Mouse (Mus musculus): Measurements from ENCODE around the gene Acbd6. TPM values are rescaled to one million over a fixed set of nuclear protein-coding genes. Genes with fewer than 3 reads are reported as not detected.

Acbd6 gene
- polyA plus RNA-seq, 1 experiment from 2014 or later = 71.0 TPM

GRCm38 (mm10) chr1:155527027-155527786 is 30.7 kb upstream of the Acbd6 start:
- ATAC-seq (ENCODE audit: low FRiP score) (peak; percentile 31; the same call in 1 of the 2 replicates), DNase-seq (ENCODE audit: low spot score, missing footprints) (peak; percentile 93)
- Histone ChIP-seq H3K9me3 (ENCODE audit: control insufficient read depth, low read length) (no peaks in the 10 kb centered on the region), H3K9ac (ENCODE audit: low read length) (peak overlapping the region; percentile 14; the same call in 1 of the 2 replicates), H3K27ac (ENCODE audit: low read depth, low read length) (no peak overlapping the region), H3K36me3 (ENCODE audit: control insufficient read depth, insufficient read depth, low read length) (no peaks in the 10 kb centered on the region), H3K4me2 (no peak overlapping the region), H3K4me1 (ENCODE audit: control insufficient read depth, insufficient read depth, low read length) (peaks cover 30% of the 10 kb centered on the region), H3K27me3 (ENCODE audit: control insufficient read depth, insufficient read depth, low read length) (0 out of 2 replicates have a peak, but pooled peaks cover 2% of the 10 kb centered on the region), H3K4me3 (ENCODE audit: low read depth, low read length) (no peak overlapping the region)
- 27% methylated on average over 12 of the region's 12 CpGs for WGBS

- peaks cover 30% of the 10 kb centered on the region for H3K4me1 ChIP-seq (ENCODE audit: control insufficient read depth, insufficient read depth, low read length)
- ATAC-seq (ENCODE audit: low FRiP score) = no peak
- 15% methylated on average over 8 of the region's 8 CpGs for WGBS
- no peaks in the 10 kb centered on the region for H3K9me3 ChIP-seq (ENCODE audit: control insufficient read depth, low read length)
- no peak overlapping the region for H3K9ac ChIP-seq (ENCODE audit: low read length)
- no peaks in the 10 kb centered on the region for H3K36me3 ChIP-seq (ENCODE audit: control insufficient read depth, insufficient read depth, low read length)
- no peak overlapping the region for H3K27ac ChIP-seq (ENCODE audit: low read depth, low read length)
- H3K4me2 ChIP-seq = no peak overlapping the region
- DNase-seq (ENCODE audit: low spot score, missing footprints) = peak; percentile 87
- no peak overlapping the region for H3K4me3 ChIP-seq (ENCODE audit: low read depth, low read length)
- 0 out of 2 replicates have a peak, but pooled peaks cover 2% of the 10 kb centered on the region for H3K27me3 ChIP-seq (ENCODE audit: control insufficient read depth, insufficient read depth, low read length)
Measured at GRCm38 (mm10) chr1:155527787-155528158, 30.1 kb upstream of the Acbd6 start.

- DNase-seq (ENCODE audit: low spot score, missing footprints) (no peak), ATAC-seq (ENCODE audit: low FRiP score) (no peak)
- H3K9me3 ChIP-seq (ENCODE audit: control insufficient read depth, low read length) = no peaks in the 10 kb centered on the region
- no peak overlapping the region for H3K4me3 ChIP-seq (ENCODE audit: low read depth, low read length)
- H3K4me2 ChIP-seq = no peak overlapping the region
- no peak overlapping the region for H3K9ac ChIP-seq (ENCODE audit: low read length)
- 0 out of 2 replicates have a peak, but pooled peaks cover 2% of the 10 kb centered on the region for H3K27me3 ChIP-seq (ENCODE audit: control insufficient read depth, insufficient read depth, low read length)
- H3K36me3 ChIP-seq (ENCODE audit: control insufficient read depth, insufficient read depth, low read length) = no peaks in the 10 kb centered on the region
- 35% methylated on average over 11 of the region's 11 CpGs for WGBS
- H3K4me1 ChIP-seq (ENCODE audit: control insufficient read depth, insufficient read depth, low read length) = peaks cover 30% of the 10 kb centered on the region
- no peak overlapping the region for H3K27ac ChIP-seq (ENCODE audit: low read depth, low read length)
Measured at GRCm38 (mm10) chr1:155528405-155529119, 29.4 kb upstream of the Acbd6 start.

- Histone ChIP-seq H3K9ac (ENCODE audit: low read length) (no peak overlapping the region), H3K9me3 (ENCODE audit: control insufficient read depth, low read length) (no peaks in the 10 kb centered on the region), H3K4me1 (ENCODE audit: control insufficient read depth, insufficient read depth, low read length) (peaks cover 30% of the 10 kb centered on the region), H3K4me2 (no peak overlapping the region), H3K27ac (ENCODE audit: low read depth, low read length) (no peak overlapping the region), H3K4me3 (ENCODE audit: low read depth, low read length) (no peak overlapping the region), H3K36me3 (ENCODE audit: control insufficient read depth, insufficient read depth, low read length) (no peaks in the 10 kb centered on the region), H3K27me3 (ENCODE audit: control insufficient read depth, insufficient read depth, low read length) (0 out of 2 replicates have a peak, but pooled peaks cover 2% of the 10 kb centered on the region)
- ATAC-seq (ENCODE audit: low FRiP score) (no peak), DNase-seq (ENCODE audit: low spot score, missing footprints) (peak; percentile 82)
- 81% methylated on average over 19 of the region's 19 CpGs for WGBS
Measured at GRCm38 (mm10) chr1:155529120-155529963, 28.6 kb upstream of the Acbd6 start.

- WGBS = 52% methylated on average over 21 of the region's 21 CpGs
- DNase-seq (ENCODE audit: low spot score, missing footprints) (peak; percentile 90), ATAC-seq (ENCODE audit: low FRiP score) (peak; percentile 43; the same call in 1 of the 2 replicates)
- no peak overlapping the region for H3K4me3 ChIP-seq (ENCODE audit: low read depth, low read length)
- H3K27ac ChIP-seq (ENCODE audit: low read depth, low read length) = peak overlapping the region; percentile 16; the same call in 1 of the 2 replicates
- 0 out of 2 replicates have a peak, but pooled peaks cover 2% of the 10 kb centered on the region for H3K27me3 ChIP-seq (ENCODE audit: control insufficient read depth, insufficient read depth, low read length)
- H3K4me2 ChIP-seq = no peak overlapping the region
- H3K9ac ChIP-seq (ENCODE audit: low read length) = no peak overlapping the region; the same call in 1 of the 2 replicates
- H3K9me3 ChIP-seq (ENCODE audit: control insufficient read depth, low read length) = no peaks in the 10 kb centered on the region
- no peaks in the 10 kb centered on the region for H3K36me3 ChIP-seq (ENCODE audit: control insufficient read depth, insufficient read depth, low read length)
- peaks cover 30% of the 10 kb centered on the region for H3K4me1 ChIP-seq (ENCODE audit: control insufficient read depth, insufficient read depth, low read length)
Measured at GRCm38 (mm10) chr1:155530561-155531457, 27.1 kb upstream of the Acbd6 start.

GRCm38 (mm10) chr1:155532396-155532795 is 25.5 kb upstream of the Acbd6 start:
- H3K4me2 ChIP-seq = no peak overlapping the region
- ATAC-seq (ENCODE audit: low FRiP score) = no peak
- DNase-seq (ENCODE audit: low spot score, missing footprints) = peak; percentile 41
- H3K4me3 ChIP-seq (ENCODE audit: low read depth, low read length) = no peak overlapping the region
- no peaks in the 10 kb centered on the region for H3K36me3 ChIP-seq (ENCODE audit: control insufficient read depth, insufficient read depth, low read length)
- H3K4me1 ChIP-seq (ENCODE audit: control insufficient read depth, insufficient read depth, low read length) = peaks cover 25% of the 10 kb centered on the region
- WGBS = 89% methylated on average over 5 of the region's 5 CpGs
- H3K27ac ChIP-seq (ENCODE audit: low read depth, low read length) = no peak overlapping the region
- no peak overlapping the region for H3K9ac ChIP-seq (ENCODE audit: low read length)
- H3K9me3 ChIP-seq (ENCODE audit: control insufficient read depth, low read length) = no peaks in the 10 kb centered on the region
- H3K27me3 ChIP-seq (ENCODE audit: control insufficient read depth, insufficient read depth, low read length) = no peaks in the 10 kb centered on the region

- H3K4me2 ChIP-seq = no peak overlapping the region
- no peak overlapping the region for H3K9ac ChIP-seq (ENCODE audit: low read length)
- ATAC-seq (ENCODE audit: low FRiP score) = no peak
- peaks cover 18% of the 10 kb centered on the region for H3K4me1 ChIP-seq (ENCODE audit: control insufficient read depth, insufficient read depth, low read length)
- WGBS = 79% methylated on average over 9 of the region's 9 CpGs
- H3K9me3 ChIP-seq (ENCODE audit: control insufficient read depth, low read length) = no peaks in the 10 kb centered on the region
- H3K4me3 ChIP-seq (ENCODE audit: low read depth, low read length) = no peak overlapping the region
- H3K36me3 ChIP-seq (ENCODE audit: control insufficient read depth, insufficient read depth, low read length) = no peaks in the 10 kb centered on the region
- no peaks in the 10 kb centered on the region for H3K27me3 ChIP-seq (ENCODE audit: control insufficient read depth, insufficient read depth, low read length)
- DNase-seq (ENCODE audit: low spot score, missing footprints) = peak; percentile 53
- no peak overlapping the region for H3K27ac ChIP-seq (ENCODE audit: low read depth, low read length)
Measured at GRCm38 (mm10) chr1:155532833-155533688, 24.9 kb upstream of the Acbd6 start.

Measured in midbrain, embryonic 11.5 days (tissue).